Mouse (Mus musculus) liver, embryonic 12.5 days (tissue): ENCODE data around the gene Dyrk1a. TPM values are rescaled to one million over a fixed set of nuclear protein-coding genes. Genes with fewer than 3 reads are reported as not detected.

Experiments
- ATAC-seq: fragments of 200-750 bp; cut with Nextera tagmentation; 2 replicates; pipeline ENCODE4 v1.8.0; 2017; ENCODE audit warnings: moderate number of reproducible peaks, mild to moderate bottlenecking, moderate library complexity
- H3K27ac ChIP-seq: fragments of 300-500 bp; sonication (generic); 2 replicates; pipeline ENCODE4 v1.5.1; 2016; ENCODE audit warnings: mild to moderate bottlenecking
- H3K27me3 ChIP-seq: fragments of 300-500 bp; sonication (generic); replicated peaks from 2 replicates; pipeline ENCODE4 v1.6.1; 2016; ENCODE audit warnings: mild to moderate bottlenecking, moderate library complexity
- H3K36me3 ChIP-seq: fragments of 300-500 bp; sonication (generic); 2 replicates; pipeline ENCODE4 v1.6.1; 2016; ENCODE audit warnings: mild to moderate bottlenecking, moderate library complexity
- H3K4me1 ChIP-seq: fragments of 300-500 bp; sonication (generic); 2 replicates; pipeline ENCODE4 v1.6.1; 2016
- H3K4me2 ChIP-seq: fragments of 300-500 bp; sonication (generic); 2 replicates; pipeline ENCODE4 v1.6.1; 2016; ENCODE audit warnings: mild to moderate bottlenecking, moderate library complexity
- H3K4me3 ChIP-seq: fragments of 300-500 bp; sonication (generic); 2 replicates; pipeline ENCODE4 v1.5.1; 2016; ENCODE audit warnings: mild to moderate bottlenecking, moderate library complexity
- H3K9ac ChIP-seq: fragments of 300-500 bp; sonication (generic); 2 replicates; pipeline ENCODE4 v1.6.1; 2016; ENCODE audit warnings: mild to moderate bottlenecking, moderate library complexity
- H3K9me3 ChIP-seq: fragments of 300-500 bp; sonication (generic); replicated peaks from 2 replicates; pipeline ENCODE4 v1.6.1; 2016; ENCODE audit warnings: mild to moderate bottlenecking, moderate library complexity
- WGBS: fragments of 180-500 bp; shearing (Covaris S2); methylation state at CpG from one replicate; pipeline ENCODE4 v1.1.7; 2016; ENCODE audit not compliant: insufficient replicate concordance; 5-methylcytosine and 5-hydroxymethylcytosine counted together
- polyA plus RNA-seq: library from polyadenylated mRNA; unstranded; fragments of >200 nt; fragmentation: Nextera tagmentation; extraction: Ambion mirVana; gene quantifications from 2 replicates; pipeline ENCODE4 v1.2.1, GENCODE M21; 2016

Gene Dyrk1a
- polyA plus RNA-seq, 1 experiment from 2014 or later = 4.8 TPM

DNA sequence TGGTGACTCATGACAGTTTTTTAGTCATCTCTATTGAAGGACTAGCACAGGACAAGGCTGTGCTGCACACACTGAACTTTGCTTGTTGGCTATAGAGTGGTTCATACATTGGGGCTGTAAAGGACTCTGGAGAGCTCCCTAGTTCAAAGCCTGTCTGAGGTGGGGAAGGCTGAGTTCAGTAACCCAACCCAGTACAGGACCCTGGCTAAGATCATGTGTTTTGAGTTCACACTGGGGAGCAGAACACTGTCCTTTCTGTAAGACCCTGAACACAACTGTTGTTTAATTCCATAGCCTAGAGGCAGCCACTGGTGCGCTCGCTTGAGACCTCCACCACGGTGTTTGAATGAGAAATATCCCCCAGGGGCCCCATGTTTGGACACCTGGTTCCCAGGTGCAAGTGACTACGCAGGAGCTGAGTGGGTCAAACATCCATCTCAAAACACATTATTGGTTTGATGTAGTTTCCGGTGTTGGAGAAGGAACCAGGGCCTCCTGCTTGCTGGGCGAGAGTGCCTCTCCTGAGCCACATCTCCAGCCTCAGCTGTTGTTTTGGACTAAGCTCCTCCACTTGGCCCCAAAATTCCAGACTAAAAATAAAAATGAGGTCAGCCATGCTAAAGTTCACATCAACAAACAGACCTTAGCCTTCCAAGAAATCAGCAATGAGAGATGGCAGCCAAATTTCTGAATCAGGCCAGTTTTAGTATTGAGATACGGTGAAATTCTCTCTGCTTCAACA is 33.2 kb upstream of the Dyrk1a start:
- H3K27ac ChIP-seq = no peak overlapping the region
- no peak overlapping the region for H3K4me3 ChIP-seq
- H3K27me3 ChIP-seq = no peaks in the 10 kb centered on the region
- H3K9me3 ChIP-seq = no peaks in the 10 kb centered on the region
- H3K36me3 ChIP-seq = no peaks in the 10 kb centered on the region
- H3K4me1 ChIP-seq = peaks cover 10% of the 10 kb centered on the region; the same call in 1 of the 2 replicates
- H3K4me2 ChIP-seq = no peak overlapping the region
- H3K9ac ChIP-seq = no peak overlapping the region
- 0 out of 2 replicates have a peak, but pooled peaks have one; percentile 18 for ATAC-seq
- WGBS = 75% methylated on average over 7 of the region's 7 CpGs

DNA sequence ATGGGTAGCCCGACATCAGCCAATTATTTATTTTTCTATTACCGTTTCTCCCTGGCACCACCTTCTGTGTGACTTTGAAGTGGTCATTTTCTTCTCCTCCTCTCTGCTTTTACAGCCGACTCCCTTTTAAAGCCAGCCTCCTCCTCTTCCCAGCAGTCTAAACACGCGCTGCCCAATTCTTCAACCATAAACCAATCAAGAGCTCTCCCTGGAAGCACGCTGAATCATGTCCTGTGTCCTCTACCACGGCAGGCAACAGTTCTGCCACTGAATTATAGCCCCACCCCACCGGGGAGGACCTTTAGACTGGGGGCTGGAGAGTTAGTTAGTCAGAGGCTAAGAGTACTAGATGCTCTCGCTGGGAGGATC is 32.7 kb upstream of the Dyrk1a start:
- H3K27me3 ChIP-seq = no peaks in the 10 kb centered on the region
- H3K4me1 ChIP-seq = peaks cover 10% of the 10 kb centered on the region; the same call in 1 of the 2 replicates
- H3K27ac ChIP-seq = no peak overlapping the region
- ATAC-seq = peak; percentile 51; the same call in 1 of the 2 replicates
- H3K4me3 ChIP-seq = no peak overlapping the region
- WGBS = 44% methylated on average over 9 of the region's 9 CpGs
- H3K9ac ChIP-seq = no peak overlapping the region
- H3K9me3 ChIP-seq = no peaks in the 10 kb centered on the region
- no peaks in the 10 kb centered on the region for H3K36me3 ChIP-seq
- H3K4me2 ChIP-seq = no peak overlapping the region

DNA sequence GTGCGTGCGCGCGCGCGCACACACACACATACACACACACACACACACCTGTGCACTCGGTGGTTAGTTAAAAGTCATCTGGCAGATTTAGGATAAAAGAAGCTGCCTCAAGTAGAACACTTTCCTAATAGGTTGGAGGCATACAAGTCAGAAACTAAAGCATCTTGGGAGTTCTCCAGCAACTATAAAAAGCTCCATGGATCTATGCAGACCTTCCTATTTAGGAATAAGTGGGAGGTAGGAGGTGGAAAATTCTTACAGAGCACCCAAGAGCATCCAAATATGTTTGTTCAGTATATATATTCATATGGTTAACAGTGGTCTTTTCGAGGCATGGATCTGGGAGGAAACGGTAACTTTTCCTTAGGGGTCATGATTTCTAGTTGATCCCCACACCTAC is 29.7 kb upstream of the Dyrk1a start:
- ATAC-seq = no peak
- no peak overlapping the region for H3K9ac ChIP-seq
- H3K27ac ChIP-seq = no peak overlapping the region
- H3K4me1 ChIP-seq = peaks cover 13% of the 10 kb centered on the region; the same call in 1 of the 2 replicates
- H3K9me3 ChIP-seq = no peaks in the 10 kb centered on the region
- no peaks in the 10 kb centered on the region for H3K36me3 ChIP-seq
- H3K4me2 ChIP-seq = no peak overlapping the region
- WGBS = 86% methylated on average over 9 of the region's 9 CpGs
- H3K4me3 ChIP-seq = no peak overlapping the region
- no peaks in the 10 kb centered on the region for H3K27me3 ChIP-seq

DNA sequence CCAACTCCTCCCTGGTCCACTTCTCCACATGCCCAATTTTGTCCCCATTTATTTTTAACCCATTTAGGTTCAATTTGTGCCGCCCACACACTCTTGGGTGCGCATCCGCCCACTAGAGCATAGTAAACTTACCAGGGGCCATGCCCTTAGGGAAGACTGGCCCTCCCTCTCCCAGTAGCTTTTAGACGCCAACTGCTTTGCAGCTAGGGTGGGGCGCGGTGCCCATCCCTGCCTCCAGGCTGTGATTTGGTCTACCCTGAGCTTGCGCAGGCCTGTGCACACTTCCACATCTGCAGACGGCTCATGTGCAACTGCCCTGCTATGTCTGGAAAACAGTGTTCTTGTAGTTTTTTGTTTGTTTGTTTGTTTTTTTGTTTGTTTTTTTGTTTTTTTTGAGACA is 26.9 kb upstream of the Dyrk1a start:
- Histone ChIP-seq H3K4me3 (no peak overlapping the region), H3K4me2 (no peak overlapping the region), H3K27me3 (no peaks in the 10 kb centered on the region), H3K36me3 (no peaks in the 10 kb centered on the region), H3K9me3 (no peaks in the 10 kb centered on the region), H3K4me1 (peaks cover 17% of the 10 kb centered on the region; the same call in 1 of the 2 replicates), H3K9ac (no peak overlapping the region), H3K27ac (no peak overlapping the region)
- no peak for ATAC-seq
- WGBS = 83% methylated on average over 8 of the region's 8 CpGs

DNA sequence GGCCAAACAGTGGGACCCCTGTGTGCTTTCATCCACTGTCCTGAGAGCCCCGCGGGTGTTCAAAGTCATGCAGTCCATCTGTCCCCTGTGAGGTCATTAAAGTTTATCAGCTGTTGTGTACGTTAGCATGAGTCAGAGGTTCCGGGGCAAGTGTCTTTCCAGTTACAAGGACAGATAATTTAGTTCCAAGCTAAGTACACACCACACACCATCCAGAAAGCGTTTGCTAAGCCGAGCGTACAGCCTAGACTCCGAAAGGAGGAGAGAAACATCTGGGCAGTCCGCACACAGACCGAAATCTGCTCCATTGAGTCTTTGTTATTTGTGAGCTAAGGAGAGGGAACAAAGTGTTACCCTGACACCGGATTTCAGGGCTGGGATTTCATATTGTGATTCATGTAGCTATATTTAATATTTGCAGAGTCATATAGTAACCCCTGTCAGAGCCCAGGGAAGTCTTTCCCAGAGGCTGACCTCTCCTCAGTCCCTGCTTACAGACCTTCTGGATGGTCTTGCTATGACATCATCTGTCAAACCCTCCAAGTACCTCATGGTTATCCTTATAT is 25.2 kb upstream of the Dyrk1a start:
- WGBS = 53% methylated on average over 11 of the region's 11 CpGs
- H3K27me3 ChIP-seq = no peaks in the 10 kb centered on the region
- H3K27ac ChIP-seq = 0 out of 2 replicates have a peak overlapping the region, but pooled peaks have one; percentile 0
- ATAC-seq = peak; percentile 58
- H3K4me2 ChIP-seq = no peak overlapping the region
- H3K36me3 ChIP-seq = no peaks in the 10 kb centered on the region
- no peak overlapping the region for H3K4me3 ChIP-seq
- peaks cover 17% of the 10 kb centered on the region; the same call in 1 of the 2 replicates for H3K4me1 ChIP-seq
- no peaks in the 10 kb centered on the region for H3K9me3 ChIP-seq
- H3K9ac ChIP-seq = no peak overlapping the region

DNA sequence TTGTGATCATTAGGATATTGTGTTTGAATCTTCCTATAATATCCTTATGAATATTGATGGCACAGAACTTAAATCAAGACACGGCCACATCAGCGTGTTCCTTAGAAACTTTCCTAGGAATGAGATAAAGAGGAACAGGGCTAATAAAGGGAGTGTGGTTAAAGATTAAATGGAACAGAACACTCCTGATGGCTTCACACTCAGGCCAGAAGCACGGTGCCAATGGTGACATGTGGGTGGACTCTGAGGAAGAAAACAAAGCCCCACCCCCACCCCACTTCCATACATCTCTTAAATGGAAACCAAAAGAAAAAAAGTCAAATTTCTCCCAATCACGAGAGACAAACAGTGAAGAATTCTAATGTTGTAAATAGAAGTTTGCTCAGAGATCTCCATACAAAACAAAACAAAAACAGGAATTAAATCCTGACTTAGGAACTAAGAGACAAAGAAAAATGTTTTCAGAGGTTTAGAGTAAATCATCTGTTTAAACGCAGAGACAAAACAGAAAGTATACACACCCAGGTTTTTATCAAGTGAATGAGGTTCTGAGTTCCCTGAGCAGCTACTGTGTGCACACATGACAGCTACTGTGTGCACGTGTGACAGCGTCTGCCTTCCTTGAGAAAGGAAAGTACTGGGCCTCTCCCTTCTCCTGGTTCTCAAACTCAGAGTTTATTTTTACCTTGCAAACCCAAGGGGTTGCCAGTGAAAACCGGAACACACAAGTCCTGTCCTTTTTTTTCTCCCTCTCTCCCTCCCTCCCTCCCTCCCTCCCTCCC is 23.8 kb upstream of the Dyrk1a start:
- peaks cover 17% of the 10 kb centered on the region; the same call in 1 of the 2 replicates for H3K4me1 ChIP-seq
- 0 out of 2 replicates have a peak overlapping the region, but pooled peaks have one; percentile 25 for H3K4me2 ChIP-seq
- no peaks in the 10 kb centered on the region for H3K36me3 ChIP-seq
- no peaks in the 10 kb centered on the region for H3K27me3 ChIP-seq
- no peaks in the 10 kb centered on the region for H3K9me3 ChIP-seq
- 44% methylated on average over 8 of the region's 8 CpGs for WGBS
- no peak for ATAC-seq
- H3K27ac ChIP-seq = no peak overlapping the region
- no peak overlapping the region for H3K4me3 ChIP-seq
- no peak overlapping the region for H3K9ac ChIP-seq

DNA sequence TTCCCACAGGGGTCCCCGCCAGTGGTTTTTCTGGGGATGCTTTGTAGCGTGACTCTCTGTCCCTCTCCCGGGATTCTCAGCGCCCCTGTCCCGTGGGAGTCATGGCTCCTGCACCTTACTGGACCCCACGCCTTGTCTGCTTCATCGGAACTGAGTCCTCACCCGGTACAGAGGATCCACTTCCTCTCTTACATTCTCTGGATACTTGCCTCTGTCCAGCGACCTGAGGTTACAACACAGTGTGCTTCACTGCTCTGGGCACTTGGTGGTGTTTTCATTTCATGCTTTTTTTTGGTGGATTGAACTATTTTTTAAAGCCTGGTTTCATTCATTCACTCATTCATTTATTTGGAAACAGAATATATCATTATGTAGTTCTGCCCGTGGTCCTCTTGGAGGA is 20.0 kb upstream of the Dyrk1a start:
- H3K4me2 ChIP-seq = no peak overlapping the region
- 54% methylated on average over 10 of the region's 10 CpGs for WGBS
- no peak for ATAC-seq
- peaks cover 24% of the 10 kb centered on the region for H3K4me1 ChIP-seq
- 0 out of 2 replicates have a peak, but pooled peaks cover 3% of the 10 kb centered on the region for H3K9me3 ChIP-seq
- no peak overlapping the region for H3K9ac ChIP-seq
- H3K4me3 ChIP-seq = no peak overlapping the region
- no peaks in the 10 kb centered on the region for H3K27me3 ChIP-seq
- no peak overlapping the region for H3K27ac ChIP-seq
- H3K36me3 ChIP-seq = no peaks in the 10 kb centered on the region

DNA sequence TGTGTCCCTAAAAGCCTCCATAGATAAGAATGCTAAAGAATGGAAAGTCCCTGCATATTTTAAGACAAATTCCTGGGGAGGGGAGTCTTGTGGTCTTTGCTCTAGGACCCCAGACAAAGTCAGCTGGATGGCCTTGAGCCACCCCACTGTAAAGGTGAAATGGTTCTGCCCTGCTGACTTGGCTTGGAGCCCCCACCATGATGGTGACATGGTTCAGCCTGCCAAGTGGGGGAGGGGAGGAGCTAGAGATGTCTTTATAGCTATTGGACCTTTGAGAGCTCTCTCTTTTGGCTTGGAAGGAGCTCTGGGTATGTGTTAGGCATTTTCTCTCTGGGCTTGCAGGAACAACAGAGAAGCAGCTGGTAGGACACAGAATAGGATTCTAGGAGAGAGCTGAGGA is 17.9 kb upstream of the Dyrk1a start:
- no peak overlapping the region for H3K4me2 ChIP-seq
- H3K27me3 ChIP-seq = peaks cover 3% of the 10 kb centered on the region; the same call in 1 of the 2 replicates
- H3K4me1 ChIP-seq = peaks cover 8% of the 10 kb centered on the region
- H3K9ac ChIP-seq = no peak overlapping the region
- 0 out of 2 replicates have a peak, but pooled peaks cover 3% of the 10 kb centered on the region for H3K9me3 ChIP-seq
- H3K4me3 ChIP-seq = no peak overlapping the region
- H3K27ac ChIP-seq = no peak overlapping the region
- no peak for ATAC-seq
- no peaks in the 10 kb centered on the region for H3K36me3 ChIP-seq

DNA sequence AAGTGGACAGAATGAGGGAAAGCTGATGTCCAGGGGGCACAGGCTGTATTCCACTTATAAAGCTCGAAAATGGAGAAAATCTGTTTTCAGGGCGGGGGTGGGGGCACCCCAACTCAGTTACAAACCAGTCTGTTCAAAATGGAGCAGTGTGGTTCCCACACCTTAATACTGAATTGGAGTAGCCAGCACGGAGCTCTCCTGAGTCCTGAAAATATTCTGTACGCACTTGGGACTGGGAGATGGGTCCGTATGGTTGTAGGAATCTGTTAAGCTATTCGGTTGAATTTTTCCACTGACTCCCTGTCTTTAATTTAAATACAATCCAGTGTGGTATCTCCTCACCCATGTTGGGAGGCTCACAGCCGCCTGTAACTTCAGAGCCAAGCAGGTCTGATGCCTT is 14.5 kb upstream of the Dyrk1a start:
- no peak for ATAC-seq
- Histone ChIP-seq H3K4me1 (peaks cover 28% of the 10 kb centered on the region), H3K9ac (no peak overlapping the region), H3K4me3 (no peak overlapping the region), H3K4me2 (no peak overlapping the region), H3K27me3 (peaks cover 4% of the 10 kb centered on the region; the same call in 1 of the 2 replicates), H3K36me3 (no peaks in the 10 kb centered on the region), H3K9me3 (0 out of 2 replicates have a peak, but pooled peaks cover 3% of the 10 kb centered on the region), H3K27ac (no peak overlapping the region)
- 72% methylated on average over 7 of the region's 7 CpGs for WGBS

DNA sequence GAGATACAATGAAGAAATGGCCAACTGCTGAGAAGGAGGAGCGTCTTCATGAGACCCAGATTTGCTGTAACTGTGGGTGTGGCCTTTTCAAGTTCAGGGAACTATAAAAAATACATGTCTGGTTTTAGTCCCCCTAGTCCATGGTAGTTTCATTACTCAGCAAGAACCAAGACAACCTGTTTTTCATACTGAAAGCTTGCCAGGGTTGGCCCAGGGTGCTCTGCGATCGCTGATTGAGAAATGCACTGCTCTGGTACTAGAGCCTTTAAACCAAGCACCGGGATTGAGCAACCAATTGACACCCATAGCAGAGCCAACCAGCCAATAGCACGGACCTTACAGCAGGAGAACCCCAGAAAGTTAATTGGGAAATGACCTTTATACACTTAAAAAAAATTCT is 13.6 kb upstream of the Dyrk1a start:
- H3K9me3 ChIP-seq = 0 out of 2 replicates have a peak, but pooled peaks cover 3% of the 10 kb centered on the region
- 75% methylated on average over 5 of the region's 5 CpGs for whole genome bisulfite sequencing
- H3K4me1 ChIP-seq = peaks cover 35% of the 10 kb centered on the region
- no peak overlapping the region for H3K4me3 ChIP-seq
- H3K27ac ChIP-seq = no peak overlapping the region
- no peak for ATAC-seq
- no peak overlapping the region for H3K4me2 ChIP-seq
- no peak overlapping the region for H3K9ac ChIP-seq
- H3K36me3 ChIP-seq = no peaks in the 10 kb centered on the region
- H3K27me3 ChIP-seq = peaks cover 4% of the 10 kb centered on the region; the same call in 1 of the 2 replicates

DNA sequence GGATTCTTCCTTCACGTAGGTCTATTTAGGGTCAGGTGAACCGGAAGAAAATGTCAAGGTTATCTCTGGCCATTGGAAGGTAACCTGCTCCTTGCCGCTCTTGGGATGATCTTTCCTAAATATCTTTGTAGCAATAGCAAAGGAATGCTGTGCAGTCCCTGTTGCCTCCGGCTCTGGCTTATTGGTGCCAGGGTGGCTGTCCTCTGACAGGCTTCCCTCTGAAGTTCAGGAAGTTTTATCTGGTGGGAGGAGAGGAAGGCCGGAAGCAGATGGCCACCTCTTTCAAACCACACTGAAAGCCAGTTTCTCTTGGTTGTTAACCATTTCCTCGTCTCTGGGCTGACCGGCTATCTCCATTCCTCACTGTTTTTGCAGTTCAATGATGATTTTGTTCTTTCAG is 10.5 kb upstream of the Dyrk1a start:
- ATAC-seq = peak; percentile 40; the same call in 1 of the 2 replicates
- H3K4me2 ChIP-seq = peak overlapping the region; percentile 42
- H3K4me1 ChIP-seq = peaks cover 27% of the 10 kb centered on the region
- peak overlapping the region; percentile 66 for H3K27ac ChIP-seq
- H3K27me3 ChIP-seq = peaks cover 4% of the 10 kb centered on the region; the same call in 1 of the 2 replicates
- H3K36me3 ChIP-seq = no peaks in the 10 kb centered on the region
- no peaks in the 10 kb centered on the region for H3K9me3 ChIP-seq
- peak overlapping the region; percentile 17 for H3K4me3 ChIP-seq
- 7% methylated on average over 7 of the region's 7 CpGs for WGBS
- H3K9ac ChIP-seq = no peak overlapping the region

DNA sequence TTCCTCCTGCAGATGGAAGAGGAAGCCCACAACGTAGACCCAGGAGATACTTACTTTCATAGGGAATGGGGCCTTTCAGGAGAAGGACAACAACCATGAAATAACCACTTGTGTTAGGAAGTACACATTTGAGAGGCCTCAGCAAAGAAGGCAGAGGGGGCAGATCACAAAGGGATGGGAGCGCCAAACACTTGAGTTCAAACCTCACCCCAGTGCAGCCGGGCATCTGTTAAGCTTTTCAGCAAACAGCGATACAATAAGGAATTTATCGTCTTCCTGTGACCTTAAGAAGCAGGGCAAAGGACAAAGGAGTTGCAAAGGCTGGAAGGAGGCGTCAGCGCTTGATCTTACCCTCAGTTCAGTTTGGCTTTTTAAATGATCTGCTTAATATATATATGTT is 10.0 kb upstream of the Dyrk1a start:
- Histone ChIP-seq H3K9ac (no peak overlapping the region), H3K27me3 (peaks cover 4% of the 10 kb centered on the region; the same call in 1 of the 2 replicates), H3K9me3 (no peaks in the 10 kb centered on the region), H3K4me2 (peak overlapping the region; percentile 42), H3K36me3 (no peaks in the 10 kb centered on the region), H3K4me1 (peaks cover 27% of the 10 kb centered on the region), H3K4me3 (no peak overlapping the region), H3K27ac (peak overlapping the region; percentile 66)
- ATAC-seq = no peak
- WGBS = 15% methylated on average over 7 of the region's 7 CpGs
